Mouse (Mus musculus) midbrain, postnatal 0 days (tissue): Measurements from ENCODE around the gene Grin2c. TPM values are rescaled to one million over a fixed set of nuclear protein-coding genes. Genes with fewer than 3 reads are reported as not detected.

Source experiments
- ATAC-seq: fragments of 200-750 bp; cut with Nextera tagmentation; 2 replicates; pipeline ENCODE4 v1.8.0; 2017; ENCODE audit warnings: moderate number of reproducible peaks, mild to moderate bottlenecking, moderate TSS enrichment, moderate library complexity; ENCODE audit not compliant: low FRiP score
- DNase-seq: peaks from one replicate; pipeline ENCODE4 v3.0.0-alpha.2; 2015; ENCODE audit warnings: low spot score
- H3K27ac ChIP-seq: fragments of 300-500 bp; sonication (generic); 2 replicates; pipeline ENCODE4 v1.5.1; 2014; ENCODE audit warnings: low read depth, mild to moderate bottlenecking, low read length, mixed read lengths
- H3K27me3 ChIP-seq: fragments of 300-500 bp; sonication (generic); 2 replicates; pipeline ENCODE4 v1.6.1; 2014; ENCODE audit warnings: low read length, control low read depth, mixed read lengths; ENCODE audit not compliant: insufficient read depth
- H3K36me3 ChIP-seq: fragments of 300-500 bp; sonication (generic); 2 replicates; pipeline ENCODE4 v1.6.1; 2014; ENCODE audit warnings: low read length, control low read depth, mixed read lengths; ENCODE audit not compliant: insufficient read depth
- H3K4me1 ChIP-seq: fragments of 300-500 bp; sonication (generic); 2 replicates; pipeline ENCODE4 v1.6.1; 2014; ENCODE audit warnings: mild to moderate bottlenecking, control low read depth, antibody characterized with exemption, low read length, mixed read lengths; ENCODE audit not compliant: insufficient read depth
- H3K4me2 ChIP-seq: fragments of 300-500 bp; sonication (generic); 2 replicates; pipeline ENCODE4 v1.6.1; 2014; ENCODE audit warnings: low read depth, mild to moderate bottlenecking, low read length, mixed read lengths; ENCODE audit not compliant: poor library complexity, severe bottlenecking
- H3K4me3 ChIP-seq: fragments of 300-500 bp; sonication (generic); 2 replicates; pipeline ENCODE4 v1.5.1; 2014; ENCODE audit warnings: low read depth, mild to moderate bottlenecking, low read length, moderate library complexity
- H3K9ac ChIP-seq: fragments of 300-500 bp; sonication (generic); replicated peaks from 2 replicates; pipeline ENCODE4 v1.6.1; 2014; ENCODE audit warnings: mild to moderate bottlenecking, low read length, moderate library complexity, mixed read lengths; ENCODE audit not compliant: poor library complexity, severe bottlenecking
- H3K9me3 ChIP-seq: fragments of 300-500 bp; sonication (generic); 2 replicates; pipeline ENCODE4 v1.6.1; 2016; ENCODE audit warnings: low read length, control low read depth
- CTCF ChIP-seq: IDR thresholded peaks from 2 replicates; pipeline ENCODE4 v1.5.1; 2016; ENCODE audit warnings: antibody characterized with exemption, mild to moderate bottlenecking
- WGBS: fragments of 180-500 bp; shearing (Covaris S2); extraction: QIAGEN DNeasy Blood & Tissue Kit; methylation state at CpG from one replicate; pipeline ENCODE4 v1.1.7; 2014; 5-methylcytosine and 5-hydroxymethylcytosine counted together
- polyA plus RNA-seq: library from polyadenylated mRNA; unstranded; fragments of >200 nt; fragmentation: Nextera tagmentation; extraction: Ambion mirVana; gene quantifications from 2 replicates; pipeline ENCODE4 v1.2.1, GENCODE M21; 2015
- total RNA-seq: library from RNA; depleted of rRNA; stranded (reverse); fragments of >200 nt; gene quantifications from 2 replicates; pipeline ENCODE4 v1.2.3, GENCODE M21; 2014

Grin2c gene
- total and polyA plus RNA-seq, 2 experiments from 2014 or later = 0.59 to 4.1 TPM

- no peak overlapping the region for H3K27ac ChIP-seq
- ATAC-seq (no peak), DNase-seq (no peak)
- H3K4me3 ChIP-seq = no peak overlapping the region
- H3K4me2 ChIP-seq = no peak overlapping the region
- H3K27me3 ChIP-seq = no peaks in the 10 kb centered on the region
- H3K36me3 ChIP-seq = no peaks in the 10 kb centered on the region
- no peaks in the 10 kb centered on the region for H3K9me3 ChIP-seq
- TF ChIP-seq CTCF = no peak
- no peaks in the 10 kb centered on the region for H3K4me1 ChIP-seq
- WGBS = 86% methylated on average over 5 of the region's 5 CpGs
- no peak overlapping the region for H3K9ac ChIP-seq
Observed at GRCm38 (mm10) chr11:115287386-115287785, 20.3 kb upstream of the Grin2c start.

GRCm38 (mm10) chr11:115286201-115286993 lies 19.4 kb upstream of the Grin2c start:
- DNase-seq (peak; percentile 49), ATAC-seq (peak; percentile 42; the same call in 1 of the 2 replicates)
- TF ChIP-seq CTCF = no peak

GRCm38 (mm10) chr11:115285282-115285681 lies 18.2 kb upstream of the Grin2c start:
- Histone ChIP-seq H3K9ac (no peak overlapping the region), H3K27ac (no peak overlapping the region), H3K4me3 (no peak overlapping the region), H3K4me1 (no peaks in the 10 kb centered on the region), H3K36me3 (no peaks in the 10 kb centered on the region), H3K4me2 (no peak overlapping the region), H3K9me3 (no peaks in the 10 kb centered on the region), H3K27me3 (no peaks in the 10 kb centered on the region)
- no peak for ATAC-seq
- no peak for DNase-seq
- WGBS = 79% methylated on average over 4 of the region's 4 CpGs
- TF ChIP-seq CTCF = no peak

More at GRCm38 (mm10) chr11:115286201-115286993, 19.4 kb upstream of the Grin2c start:
- no peaks in the 10 kb centered on the region for H3K9me3 ChIP-seq
- no peaks in the 10 kb centered on the region for H3K36me3 ChIP-seq
- H3K4me3 ChIP-seq = no peak overlapping the region
- H3K4me1 ChIP-seq = no peaks in the 10 kb centered on the region
- H3K27me3 ChIP-seq = no peaks in the 10 kb centered on the region
- no peak overlapping the region for H3K4me2 ChIP-seq
- H3K27ac ChIP-seq = peak overlapping the region; percentile 52
- 66% methylated on average over 19 of the region's 19 CpGs for WGBS
- no peak overlapping the region for H3K9ac ChIP-seq

GRCm38 (mm10) chr11:115283891-115284620 lies 17.0 kb upstream of the Grin2c start:
- no peak overlapping the region for H3K9ac ChIP-seq
- DNase-seq = no peak
- ATAC-seq = no peak
- no peaks in the 10 kb centered on the region for H3K36me3 ChIP-seq
- no peak for TF ChIP-seq CTCF
- H3K27ac ChIP-seq = no peak overlapping the region
- no peak overlapping the region for H3K4me3 ChIP-seq
- H3K4me2 ChIP-seq = no peak overlapping the region
- H3K4me1 ChIP-seq = no peaks in the 10 kb centered on the region
- no peaks in the 10 kb centered on the region for H3K27me3 ChIP-seq
- 81% methylated on average over 12 of the region's 12 CpGs for WGBS
- H3K9me3 ChIP-seq = no peaks in the 10 kb centered on the region

- no peak overlapping the region for H3K9ac ChIP-seq
- no peaks in the 10 kb centered on the region for H3K27me3 ChIP-seq
- H3K27ac ChIP-seq = no peak overlapping the region
- ATAC-seq (no peak), DNase-seq (no peak)
- no peaks in the 10 kb centered on the region for H3K36me3 ChIP-seq
- H3K4me3 ChIP-seq = no peak overlapping the region
- H3K4me2 ChIP-seq = no peak overlapping the region
- H3K9me3 ChIP-seq = no peaks in the 10 kb centered on the region
- no peak for TF ChIP-seq CTCF
- H3K4me1 ChIP-seq = no peaks in the 10 kb centered on the region
- WGBS = 78% methylated on average over 9 of the region's 9 CpGs
Observed at GRCm38 (mm10) chr11:115283486-115283765, 16.4 kb upstream of the Grin2c start.
